Mouse (Mus musculus) kidney, adult 2 months (tissue): Measurements from ENCODE around the gene Olfr692.

Experiments
- CTCF ChIP-seq: fragments of 200-500 bp; conservative IDR thresholded peaks from 2 replicates; pipeline ENCODE4 v1.5.1; 2011; ENCODE audit warnings: low read depth, mild to moderate bottlenecking, control low read depth, low read length, moderate library complexity, mixed read lengths; ENCODE audit not compliant: insufficient read depth, insufficient read length
- POLR2A ChIP-seq: fragments of 200-500 bp; IDR thresholded peaks from one replicate; pipeline ENCODE4 v1.6.1; 2011; ENCODE audit warnings: low read depth, low read length, control low read depth

DNA sequence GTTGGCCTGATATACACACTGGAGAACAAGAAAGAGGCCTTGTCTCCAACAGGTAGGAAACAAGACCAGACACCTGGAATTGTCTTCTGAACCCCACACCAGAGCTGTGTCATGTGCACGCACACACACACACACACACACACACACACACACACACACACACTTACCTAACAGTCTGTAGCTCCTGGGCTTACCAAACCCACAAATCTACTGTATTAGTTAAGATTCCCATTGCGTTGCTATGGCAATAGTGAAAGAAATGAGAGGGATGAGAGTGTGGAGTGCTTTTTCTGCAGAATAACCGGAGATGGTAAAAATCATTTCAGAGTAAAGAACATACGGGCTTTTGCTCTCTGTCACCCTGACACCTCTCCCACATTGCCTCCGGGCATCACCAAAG, 50.1 kb downstream of the Olfr692 start:
- TF ChIP-seq CTCF (no peak), POLR2A (no peak)
